Mouse (Mus musculus) stomach, embryonic 15.5 days (tissue): ENCODE data around the gene Hpd. TPM values are rescaled to one million over a fixed set of nuclear protein-coding genes. Genes with fewer than 3 reads are reported as not detected.
A peak's percentile ranks its signal among the peaks of the same experiment; 100 is the strongest.

Experiments
- ATAC-seq: fragments of 200-750 bp; cut with Nextera tagmentation; 2 replicates; pipeline ENCODE4 v1.8.0; 2017; ENCODE audit warnings: low read depth, moderate number of reproducible peaks, moderate TSS enrichment; ENCODE audit not compliant: insufficient read depth, low FRiP score
- H3K27ac ChIP-seq: fragments of 300-500 bp; sonication (generic); 2 replicates; pipeline ENCODE4 v1.5.1; 2015; ENCODE audit warnings: mild to moderate bottlenecking, inconsistent platforms
- H3K27me3 ChIP-seq: fragments of 300-500 bp; sonication (generic); replicated peaks from 2 replicates; pipeline ENCODE4 v1.6.1; 2015; ENCODE audit warnings: inconsistent platforms
- H3K36me3 ChIP-seq: fragments of 300-500 bp; sonication (generic); 2 replicates; pipeline ENCODE4 v1.6.1; 2015; ENCODE audit warnings: inconsistent platforms
- H3K4me1 ChIP-seq: fragments of 300-500 bp; sonication (generic); 2 replicates; pipeline ENCODE4 v1.6.1; 2015; ENCODE audit warnings: inconsistent platforms
- H3K4me2 ChIP-seq: fragments of 300-500 bp; sonication (generic); 2 replicates; pipeline ENCODE4 v1.6.1; 2015; ENCODE audit warnings: mild to moderate bottlenecking, inconsistent platforms
- H3K4me3 ChIP-seq: fragments of 300-500 bp; sonication (generic); replicated peaks from 2 replicates; pipeline ENCODE4 v1.5.1; 2015; ENCODE audit warnings: inconsistent platforms
- H3K9ac ChIP-seq: fragments of 300-500 bp; sonication (generic); 2 replicates; pipeline ENCODE4 v1.6.1; 2015; ENCODE audit warnings: inconsistent platforms
- H3K9me3 ChIP-seq: fragments of 300-500 bp; sonication (generic); 2 replicates; pipeline ENCODE4 v1.6.1; 2016; ENCODE audit warnings: inconsistent platforms
- WGBS: fragments of 180-500 bp; shearing (Covaris S2); methylation state at CpG from one replicate; pipeline ENCODE4 v1.1.7; 2015; 5-methylcytosine and 5-hydroxymethylcytosine counted together
- polyA plus RNA-seq: library from polyadenylated mRNA; unstranded; fragments of >200 nt; fragmentation: Nextera tagmentation; extraction: Ambion mirVana; gene quantifications from 2 replicates; pipeline ENCODE4 v1.2.1, GENCODE M21; 2015

Gene Hpd
- polyA plus RNA-seq, 1 experiment from 2014 or later, result 5.3 TPM

DNA sequence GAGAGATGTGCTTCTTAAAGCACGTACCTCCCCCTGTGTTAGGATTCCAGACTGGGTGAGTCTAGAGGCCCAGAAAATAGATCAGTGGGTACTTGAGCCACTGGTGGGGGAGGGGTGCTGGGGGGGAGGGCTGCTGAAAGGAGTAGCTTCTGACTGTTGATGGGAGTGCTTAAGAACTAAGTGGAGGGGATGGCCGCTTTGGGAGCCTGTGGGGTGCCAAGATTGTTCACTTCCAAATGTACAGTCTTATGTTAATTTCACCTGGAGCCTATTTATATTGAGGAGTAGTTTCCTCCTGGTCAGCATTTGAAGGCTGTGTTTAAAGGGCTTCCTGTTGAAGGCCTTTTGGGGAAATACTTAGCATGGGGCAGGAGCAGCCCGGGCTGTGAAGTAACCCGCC lies 24.6 kb downstream of the Hpd start:
- Histone ChIP-seq H3K4me2 (no peak overlapping the region), H3K4me1 (no peaks in the 10 kb centered on the region), H3K36me3 (peaks cover 80% of the 10 kb centered on the region), H3K27ac (no peak overlapping the region), H3K27me3 (no peaks in the 10 kb centered on the region), H3K9me3 (no peaks in the 10 kb centered on the region), H3K9ac (no peak overlapping the region), H3K4me3 (no peak overlapping the region)
- ATAC-seq, result no peak
- 89% methylated on average over 4 of the region's 4 CpGs for WGBS

DNA sequence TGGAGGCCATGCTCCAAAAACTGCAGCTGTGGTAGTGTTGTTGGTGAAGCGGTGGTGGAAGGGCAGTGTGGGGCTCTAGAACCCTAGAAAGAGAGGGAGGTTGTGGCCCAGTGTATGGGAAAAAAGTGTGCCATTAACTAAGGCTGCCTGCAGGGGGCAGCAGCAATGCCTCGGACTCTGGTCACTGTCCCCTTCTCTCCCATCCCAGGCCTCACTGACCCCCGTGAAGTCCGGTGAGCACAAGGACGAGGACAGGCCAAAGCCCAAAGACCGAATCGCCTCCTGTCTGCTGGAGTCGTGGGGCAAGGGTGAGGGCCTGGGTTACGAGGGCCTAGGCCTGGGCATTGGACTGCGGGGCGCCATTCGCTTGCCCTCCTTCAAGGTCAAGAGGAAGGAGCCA lies 25.8 kb downstream of the Hpd start:
- Histone ChIP-seq H3K9me3 (no peaks in the 10 kb centered on the region), H3K4me2 (no peak overlapping the region), H3K27ac (no peak overlapping the region), H3K4me3 (no peak overlapping the region), H3K27me3 (no peaks in the 10 kb centered on the region), H3K4me1 (0 out of 2 replicates have a peak, but pooled peaks cover 3% of the 10 kb centered on the region), H3K9ac (no peak overlapping the region), H3K36me3 (peaks cover 81% of the 10 kb centered on the region)
- no peak for ATAC-seq
- 89% methylated on average over 12 of the region's 12 CpGs for WGBS

DNA sequence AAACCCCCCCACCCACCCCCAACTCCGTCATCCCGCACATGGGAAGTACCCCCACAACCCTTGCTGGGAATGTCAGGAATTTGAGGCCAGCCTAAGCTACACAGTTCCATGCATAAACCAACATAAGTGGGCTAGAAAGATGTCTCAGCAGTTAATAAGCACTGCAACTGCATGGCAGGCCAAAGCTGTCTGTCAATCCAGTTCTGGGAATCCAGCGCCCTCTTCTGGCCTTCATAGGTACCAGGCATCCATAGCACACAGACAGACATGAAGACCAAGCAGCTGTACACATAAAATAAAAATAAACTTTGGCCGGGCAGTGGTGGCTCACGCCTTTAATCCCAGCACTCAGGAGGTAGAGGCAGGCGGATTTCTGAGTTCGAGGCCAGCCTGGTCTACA lies 27.1 kb downstream of the Hpd start:
- Histone ChIP-seq H3K9ac (no peak overlapping the region), H3K4me2 (no peak overlapping the region), H3K27me3 (no peaks in the 10 kb centered on the region), H3K4me1 (peaks cover 12% of the 10 kb centered on the region), H3K9me3 (no peaks in the 10 kb centered on the region), H3K4me3 (no peak overlapping the region), H3K27ac (no peak overlapping the region), H3K36me3 (peaks cover 67% of the 10 kb centered on the region)
- ATAC-seq, result no peak; the same call in 1 of the 2 replicates
- 40% methylated on average over 7 of the region's 7 CpGs for WGBS

DNA sequence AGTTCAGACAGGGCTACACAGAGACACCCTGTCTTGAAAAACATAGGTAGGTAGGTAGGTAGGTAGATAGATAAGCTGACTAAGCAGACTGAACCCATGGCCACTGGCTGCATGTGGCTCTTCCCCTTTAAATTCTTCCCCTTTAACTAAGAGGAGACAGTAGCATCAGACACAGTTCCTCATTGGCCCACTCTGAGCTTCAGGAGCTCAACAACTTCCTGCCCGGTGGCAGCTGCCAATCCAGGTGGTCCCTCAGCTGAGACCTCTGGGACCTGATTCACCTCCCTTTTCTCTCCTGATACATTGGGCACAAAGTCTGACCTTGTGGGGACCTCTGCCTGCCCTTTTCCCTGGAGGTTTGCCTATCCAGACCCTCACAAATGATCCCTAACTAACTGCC lies 29.6 kb downstream of the Hpd start:
- Histone ChIP-seq H3K9ac (no peak overlapping the region), H3K27me3 (no peaks in the 10 kb centered on the region), H3K9me3 (no peaks in the 10 kb centered on the region), H3K4me2 (no peak overlapping the region), H3K36me3 (peaks cover 53% of the 10 kb centered on the region), H3K4me3 (no peak overlapping the region), H3K27ac (no peak overlapping the region), H3K4me1 (peaks cover 33% of the 10 kb centered on the region)
- no peak for ATAC-seq
- 82% methylated on average over 1 of the region's 1 CpGs for WGBS

DNA sequence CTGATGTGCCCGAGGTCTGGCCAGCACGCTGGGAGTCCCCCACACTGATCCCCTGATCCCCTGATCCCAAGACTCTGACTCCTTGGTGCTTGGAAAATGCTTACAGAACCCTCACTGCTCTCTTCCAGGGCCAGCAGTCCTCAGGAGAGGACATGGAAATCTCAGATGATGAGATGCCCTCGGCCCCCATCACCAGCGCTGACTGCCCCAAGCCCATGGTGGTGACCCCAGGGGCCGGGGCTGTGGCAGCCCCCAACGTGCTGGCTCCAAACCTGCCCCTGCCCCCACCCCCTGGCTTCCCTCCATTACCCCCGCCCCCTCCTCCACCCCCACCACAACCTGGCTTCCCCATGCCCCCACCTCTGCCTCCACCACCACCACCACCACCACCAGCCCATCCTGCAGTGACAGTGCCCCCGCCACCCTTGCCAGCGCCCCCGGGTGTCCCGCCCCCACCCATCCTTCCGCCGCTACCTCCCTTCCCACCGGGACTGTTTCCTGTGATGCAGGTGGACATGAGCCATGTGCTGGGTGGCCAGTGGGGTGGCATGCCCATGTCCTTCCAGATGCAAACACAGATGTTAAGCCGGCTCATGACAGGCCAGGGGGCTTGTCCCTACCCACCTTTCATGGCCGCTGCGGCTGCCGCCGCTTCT lies 30.7 kb downstream of the Hpd start:
- 89% methylated on average over 19 of the region's 19 CpGs for WGBS
- Histone ChIP-seq H3K4me2 (no peak overlapping the region), H3K9ac (no peak overlapping the region), H3K4me1 (peaks cover 33% of the 10 kb centered on the region), H3K27ac (no peak overlapping the region), H3K27me3 (no peaks in the 10 kb centered on the region), H3K4me3 (no peak overlapping the region), H3K9me3 (no peaks in the 10 kb centered on the region), H3K36me3 (peaks cover 52% of the 10 kb centered on the region)
- no peak for ATAC-seq

DNA sequence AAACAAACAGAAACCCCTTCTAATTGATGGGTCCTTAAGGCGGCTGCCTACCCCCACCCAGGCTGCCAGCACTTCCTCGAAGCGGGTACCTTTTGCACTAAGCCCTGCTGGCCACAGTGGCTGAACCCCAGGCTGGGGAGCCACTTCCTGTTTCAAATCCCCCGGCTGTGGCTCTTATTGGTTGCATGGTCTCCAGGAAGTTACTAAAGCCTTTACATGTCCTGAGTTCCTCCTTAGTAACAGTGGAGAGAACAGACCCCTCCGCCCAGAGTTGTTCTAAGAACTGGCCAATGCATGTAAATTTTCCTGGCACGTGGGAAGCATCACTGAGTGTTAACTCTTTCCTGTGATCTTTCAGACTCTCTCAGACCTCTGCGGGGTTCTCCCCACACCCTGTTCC lies 31.4 kb downstream of the Hpd start:
- Histone ChIP-seq H3K9me3 (no peaks in the 10 kb centered on the region), H3K4me2 (peak overlapping the region; percentile 55), H3K4me3 (peak overlapping the region; percentile 33; the same call in 1 of the 2 replicates), H3K9ac (no peak overlapping the region), H3K4me1 (peaks cover 36% of the 10 kb centered on the region), H3K27ac (peak overlapping the region; percentile 62), H3K27me3 (no peaks in the 10 kb centered on the region), H3K36me3 (peaks cover 53% of the 10 kb centered on the region)
- no peak for ATAC-seq
- WGBS, result 20% methylated on average over 7 of the region's 7 CpGs

DNA sequence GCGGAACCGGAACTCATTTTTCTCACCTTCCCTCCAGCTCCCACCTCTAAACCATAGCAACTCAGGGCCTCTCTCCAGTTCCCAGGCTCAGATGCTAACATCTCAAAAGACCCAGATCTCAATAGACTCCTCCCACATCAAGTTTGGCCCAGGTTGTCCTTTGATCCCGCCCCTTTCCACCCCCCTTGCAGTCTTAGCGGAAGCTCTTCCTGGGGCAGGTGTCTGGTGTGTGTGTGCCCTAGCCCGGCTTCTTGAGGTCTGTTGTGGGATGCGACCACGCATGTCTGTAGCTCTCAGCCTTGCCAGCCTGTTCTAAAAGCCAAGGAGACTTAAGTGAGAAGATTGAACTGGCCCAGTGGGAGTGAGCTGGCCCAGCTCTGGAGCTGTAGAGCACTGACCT lies 31.9 kb downstream of the Hpd start:
- no peak for ATAC-seq
- WGBS, result 28% methylated on average over 7 of the region's 7 CpGs
- H3K9ac ChIP-seq, result no peak overlapping the region

DNA sequence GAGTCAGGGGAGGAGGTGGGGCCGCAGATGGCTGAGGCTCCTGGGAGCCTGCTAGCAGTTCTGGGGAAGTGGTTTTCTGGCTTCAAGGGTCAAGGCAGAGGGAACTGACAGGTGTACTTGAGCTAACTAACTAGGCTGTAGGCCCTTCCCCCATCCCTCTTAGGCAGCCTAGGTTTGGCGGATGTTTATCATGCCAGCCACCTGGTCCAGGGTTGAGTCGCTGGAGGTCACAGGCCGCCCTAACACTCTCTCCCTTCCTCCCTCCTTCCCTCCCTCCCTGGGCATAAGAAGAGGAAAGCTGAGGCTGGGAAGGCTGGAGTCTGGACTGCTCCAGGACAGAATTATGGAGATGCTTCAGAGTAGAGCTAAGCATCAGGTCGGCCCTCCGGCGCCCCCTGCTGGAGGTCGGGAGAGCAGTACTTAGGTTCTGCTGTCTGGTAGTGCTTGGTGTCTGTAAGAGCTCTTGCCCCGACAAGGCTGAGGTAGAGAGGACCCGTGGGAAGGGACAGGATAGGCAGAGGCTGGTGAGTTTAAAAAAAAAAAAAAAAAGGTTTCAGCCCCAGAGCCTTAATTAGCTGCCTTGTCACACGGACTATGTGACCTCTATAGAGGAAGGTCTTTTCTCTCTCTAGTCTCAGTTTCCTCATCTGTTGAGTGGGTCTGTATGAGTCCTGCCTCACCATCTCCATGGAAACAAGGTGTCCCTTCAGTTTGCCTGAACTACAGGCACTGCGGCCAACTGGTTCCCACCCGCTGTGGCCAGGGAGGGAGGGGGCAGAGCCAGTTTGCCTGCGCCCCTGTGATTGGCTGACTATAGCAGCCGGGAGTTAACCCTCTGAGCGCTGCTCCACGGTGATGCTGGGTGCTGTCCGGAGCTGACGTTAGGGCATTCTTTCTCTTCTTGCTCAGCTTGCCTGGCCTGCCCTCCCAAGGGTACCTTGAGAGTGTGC lies 32.8 kb downstream of the Hpd start:
- Histone ChIP-seq H3K4me2 (peak overlapping the region; percentile 55), H3K4me3 (peak overlapping the region; percentile 33), H3K9ac (no peak overlapping the region), H3K4me1 (peaks cover 48% of the 10 kb centered on the region), H3K27me3 (no peaks in the 10 kb centered on the region), H3K27ac (peak overlapping the region; percentile 36), H3K36me3 (peaks cover 48% of the 10 kb centered on the region), H3K9me3 (no peaks in the 10 kb centered on the region)
- peak; percentile 80 for ATAC-seq
- WGBS, result 4% methylated on average over 19 of the region's 19 CpGs

More for the DNA sequence above, 31.9 kb downstream of the Hpd start:
- Histone ChIP-seq H3K4me1 (peaks cover 39% of the 10 kb centered on the region), H3K4me2 (peak overlapping the region; percentile 55), H3K36me3 (peaks cover 51% of the 10 kb centered on the region), H3K9me3 (no peaks in the 10 kb centered on the region), H3K4me3 (peak overlapping the region; percentile 33), H3K27ac (peak overlapping the region; percentile 62), H3K27me3 (no peaks in the 10 kb centered on the region)

DNA sequence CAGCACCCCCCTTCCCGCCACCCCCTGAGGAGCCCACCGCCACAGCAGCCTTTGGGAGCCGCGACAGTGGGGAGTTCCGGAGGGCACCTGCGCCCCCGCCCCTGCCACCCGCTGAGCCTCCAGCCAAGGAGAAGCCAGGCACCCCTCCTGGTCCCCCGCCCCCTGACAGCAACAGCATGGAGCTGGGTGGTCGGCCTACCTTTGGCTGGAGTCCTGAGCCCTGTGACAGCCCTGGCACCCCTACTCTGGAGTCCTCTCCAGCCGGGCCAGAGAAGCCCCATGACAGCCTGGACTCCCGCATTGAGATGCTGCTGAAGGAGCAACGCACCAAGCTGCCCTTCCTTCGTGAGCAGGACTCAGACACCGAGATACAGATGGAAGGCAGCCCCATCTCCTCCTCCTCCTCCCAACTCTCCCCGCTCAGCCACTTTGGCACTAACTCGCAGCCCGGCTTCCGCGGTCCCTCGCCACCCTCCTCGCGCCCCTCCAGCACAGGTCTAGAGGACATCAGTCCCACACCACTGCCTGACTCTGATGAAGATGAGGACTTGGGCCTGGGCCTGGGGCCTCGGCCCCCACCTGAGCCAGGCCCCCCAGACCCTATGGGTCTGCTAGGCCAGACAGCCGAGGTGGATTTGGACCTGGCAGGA lies 34.3 kb downstream of the Hpd start:
- WGBS, result 80% methylated on average over 25 of the region's 25 CpGs
- peaks cover 36% of the 10 kb centered on the region for H3K36me3 ChIP-seq
- H3K9me3 ChIP-seq, result no peaks in the 10 kb centered on the region
- ATAC-seq, result no peak
- H3K9ac ChIP-seq, result no peak overlapping the region
- H3K27ac ChIP-seq, result no peak overlapping the region; the same call in 1 of the 2 replicates
- no peak overlapping the region for H3K4me3 ChIP-seq
- no peak overlapping the region for H3K4me2 ChIP-seq
- H3K27me3 ChIP-seq, result no peaks in the 10 kb centered on the region
- peaks cover 56% of the 10 kb centered on the region for H3K4me1 ChIP-seq

DNA sequence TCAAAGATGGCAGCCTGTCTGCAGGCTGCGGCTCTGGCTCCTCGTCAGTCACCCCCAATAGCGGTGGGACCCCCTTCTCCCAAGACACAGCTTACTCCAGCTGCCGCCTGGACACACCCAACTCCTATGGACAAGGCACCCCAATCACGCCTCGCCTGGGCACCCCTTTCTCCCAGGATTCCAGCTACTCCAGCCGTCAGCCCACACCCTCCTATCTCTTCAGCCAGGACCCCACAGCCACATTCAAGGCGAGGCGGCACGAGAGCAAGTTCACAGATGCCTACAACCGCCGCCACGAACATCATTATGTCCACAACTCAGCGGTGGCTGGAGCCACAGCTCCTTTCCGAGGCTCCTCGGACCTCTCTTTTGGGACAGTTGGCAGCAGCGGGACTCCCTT lies 35.0 kb downstream of the Hpd start:
- Histone ChIP-seq H3K4me2 (no peak overlapping the region), H3K9me3 (no peaks in the 10 kb centered on the region), H3K27me3 (no peaks in the 10 kb centered on the region), H3K27ac (no peak overlapping the region), H3K36me3 (peaks cover 30% of the 10 kb centered on the region), H3K4me3 (no peak overlapping the region), H3K9ac (no peak overlapping the region), H3K4me1 (peaks cover 56% of the 10 kb centered on the region)
- no peak for ATAC-seq
- WGBS, result 85% methylated on average over 17 of the region's 17 CpGs

DNA sequence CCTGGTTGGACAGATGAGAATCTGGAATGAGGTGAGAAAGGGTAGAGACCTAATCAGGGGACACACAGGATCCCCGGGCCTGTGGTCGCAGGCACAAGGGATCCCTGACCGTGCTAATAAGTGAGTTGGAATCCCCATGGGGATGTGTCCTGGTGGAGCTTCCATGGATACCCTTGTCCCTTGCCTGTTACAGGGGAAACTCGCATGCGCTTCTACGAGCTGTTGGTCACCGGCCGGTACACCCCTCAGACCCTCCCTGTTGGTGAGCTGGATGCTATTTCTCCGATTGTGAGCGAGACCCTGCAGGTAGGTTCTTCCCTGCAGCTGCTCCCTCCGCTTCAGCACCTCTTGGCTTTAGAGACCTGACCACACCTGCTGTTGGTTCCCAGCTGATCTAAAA lies 36.2 kb downstream of the Hpd start:
- ATAC-seq, result no peak
- 92% methylated on average over 11 of the region's 11 CpGs for WGBS
- H3K36me3 ChIP-seq, result peaks cover 24% of the 10 kb centered on the region

More for the DNA sequence above, 36.2 kb downstream of the Hpd start:
- no peak overlapping the region for H3K27ac ChIP-seq
- H3K4me3 ChIP-seq, result no peak overlapping the region
- H3K4me1 ChIP-seq, result peaks cover 53% of the 10 kb centered on the region
- no peaks in the 10 kb centered on the region for H3K27me3 ChIP-seq
- no peaks in the 10 kb centered on the region for H3K9me3 ChIP-seq
- no peak overlapping the region for H3K9ac ChIP-seq
- H3K4me2 ChIP-seq, result no peak overlapping the region
